9 mouse cellular contexts compared by ENCODE assay signal in the genomic region with DNA sequence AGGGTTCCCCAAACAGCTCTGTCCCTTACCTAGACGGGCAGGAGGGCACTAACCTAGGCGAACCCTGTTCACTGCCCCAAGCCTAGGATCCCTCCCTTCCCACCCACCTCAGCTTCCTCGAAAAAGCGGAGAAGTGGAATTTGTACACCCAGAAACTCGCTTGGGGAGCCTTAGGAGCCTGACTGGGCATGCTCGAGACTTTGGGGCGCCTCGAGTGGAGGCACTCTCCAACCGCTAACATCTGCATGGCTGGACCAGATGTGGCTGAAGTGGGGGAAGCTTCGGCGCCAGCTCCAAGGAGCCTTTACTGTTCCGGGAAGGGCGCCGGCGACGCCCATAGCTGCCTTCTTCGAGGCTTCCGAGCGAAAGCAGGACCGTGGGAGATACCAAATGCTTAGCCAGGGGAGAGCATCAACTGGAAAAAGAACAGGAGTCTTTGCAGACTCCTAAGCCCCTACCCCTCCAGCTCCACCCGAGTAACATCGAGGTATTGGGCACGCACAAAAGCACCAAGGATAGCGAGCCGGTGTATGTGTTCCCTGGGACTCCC. TPM values are rescaled to one million over a fixed set of nuclear protein-coding genes. Genes with fewer than 3 reads are reported as not detected.
DNase-seq lines count a peak whose midpoint lies in the region; ATAC-seq and TF ChIP-seq lines count a peak whose summit lies in the region.
"Had no signal": no experiment of that assay in that cellular context is flagged by ENCODE, and none has a peak within 500 bp of the region (broad histone marks: within the 10 kb centered on the region; RNA-seq: fewer than 3 reads in every experiment).

No protein-coding gene starts in this region.

- H3K4me2 ChIP-seq in lung, postnatal 0 days (replicated peaks; ENCODE audit: low read depth, low read length), result peak overlapping the region; percentile 27; the same call in 1 of the 2 replicates
- H3K4me2 ChIP-seq in embryonic facial prominence, embryonic 15.5 days (replicated peaks), result peak overlapping the region; percentile 60
- H3K4me2 ChIP-seq in intestine, postnatal 0 days (replicated peaks; ENCODE audit: low read depth), result peak overlapping the region; percentile 64
- H3K4me2 ChIP-seq in midbrain, embryonic 13.5 days (replicated peaks), result peak overlapping the region; percentile 69
- H3K4me2 ChIP-seq: liver, embryonic 13.5 days had no signal

- H3K27ac ChIP-seq in lung, postnatal 0 days (ENCODE audit: low read length), result no peak overlapping the region
- H3K27ac ChIP-seq in embryonic facial prominence, embryonic 15.5 days (replicated peaks), result no peak overlapping the region
- no peak overlapping the region for H3K27ac ChIP-seq in intestine, postnatal 0 days (ENCODE audit: low read depth, low read length)
- peak overlapping the region; percentile 77 for H3K27ac ChIP-seq in midbrain, embryonic 13.5 days
- H3K27ac ChIP-seq: liver, embryonic 13.5 days had no signal

- H3K4me1 ChIP-seq in lung, postnatal 0 days (ENCODE audit: insufficient read depth, low read depth, low read length), result no peaks in the 10 kb centered on the region
- no peaks in the 10 kb centered on the region for H3K4me1 ChIP-seq in embryonic facial prominence, embryonic 15.5 days
- no peaks in the 10 kb centered on the region for H3K4me1 ChIP-seq in intestine, postnatal 0 days (replicated peaks; ENCODE audit: control insufficient read depth, insufficient read depth, low read length)
- H3K4me1 ChIP-seq in midbrain, embryonic 13.5 days (replicated peaks), result peaks cover 7% of the 10 kb centered on the region; the same call in 1 of the 2 replicates
- H3K4me1 ChIP-seq: liver, embryonic 13.5 days had no signal

- H3K36me3 ChIP-seq in lung, postnatal 0 days (ENCODE audit: insufficient read depth, low read length), result no peaks in the 10 kb centered on the region
- H3K36me3 ChIP-seq in embryonic facial prominence, embryonic 15.5 days, result no peaks in the 10 kb centered on the region
- H3K36me3 ChIP-seq in intestine, postnatal 0 days (ENCODE audit: control insufficient read depth, insufficient read depth), result no peaks in the 10 kb centered on the region
- no peaks in the 10 kb centered on the region for H3K36me3 ChIP-seq in midbrain, embryonic 13.5 days
- H3K36me3 ChIP-seq: liver, embryonic 13.5 days had no signal

- no peak for ATAC-seq in lung, postnatal 0 days
- no peak for ATAC-seq in embryonic facial prominence, embryonic 15.5 days (ENCODE audit: insufficient number of reproducible peaks, low FRiP score, low TSS enrichment, low read depth)
- no peak for ATAC-seq in intestine, postnatal 0 days
- ATAC-seq in midbrain, embryonic 13.5 days, result peak; percentile 68
- no peak for ATAC-seq in monocyte, adult 5-6 weeks (replicated peaks; ENCODE audit: insufficient number of reproducible peaks, low FRiP score, low TSS enrichment, poor library complexity, severe bottlenecking)

- no peak for DNase-seq in lung, postnatal 0 days (ENCODE audit: low spot score)
- no peak for DNase-seq in lung, postnatal 25 days (ENCODE audit: low spot score)
- DNase-seq in ovary, adult 18-20 months (ENCODE audit: low spot score), result no peak
- no peak for DNase-seq in thymus, postnatal 0 days (ENCODE audit: low spot score)
- DNase-seq: liver, embryonic 13.5 days had no signal

- no peaks in the 10 kb centered on the region for H3K27me3 ChIP-seq in lung, postnatal 0 days (replicated peaks; ENCODE audit: insufficient read depth, low read length)
- peaks cover 14% of the 10 kb centered on the region for H3K27me3 ChIP-seq in embryonic facial prominence, embryonic 15.5 days
- H3K27me3 ChIP-seq in intestine, postnatal 0 days (replicated peaks; ENCODE audit: control insufficient read depth, insufficient read depth, low read length), result 0 out of 2 replicates have a peak, but pooled peaks cover 8% of the 10 kb centered on the region
- H3K27me3 ChIP-seq in midbrain, embryonic 13.5 days, result no peaks in the 10 kb centered on the region

- TF ChIP-seq EP300 in lung, postnatal 0 days (IDR thresholded peaks at IDR 0.05), result no peak

- no peak overlapping the region for H3K4me3 ChIP-seq in lung, postnatal 0 days (ENCODE audit: low read depth, low read length)
- peak overlapping the region; percentile 39 for H3K4me3 ChIP-seq in embryonic facial prominence, embryonic 15.5 days (replicated peaks)
- H3K4me3 ChIP-seq in intestine, postnatal 0 days (ENCODE audit: low read depth, low read length), result peak overlapping the region; percentile 35
- peak overlapping the region; percentile 46 for H3K4me3 ChIP-seq in midbrain, embryonic 13.5 days (replicated peaks)
- H3K4me3 ChIP-seq: liver, embryonic 13.5 days had no signal

- H3K9me3 ChIP-seq in lung, postnatal 0 days (ENCODE audit: low read length), result no peaks in the 10 kb centered on the region
- no peaks in the 10 kb centered on the region for H3K9me3 ChIP-seq in embryonic facial prominence, embryonic 15.5 days (replicated peaks)
- H3K9me3 ChIP-seq in intestine, postnatal 0 days (ENCODE audit: control insufficient read depth), result no peaks in the 10 kb centered on the region
- H3K9me3 ChIP-seq in midbrain, embryonic 13.5 days, result no peaks in the 10 kb centered on the region
- H3K9me3 ChIP-seq: liver, embryonic 13.5 days had no signal

- H3K9ac ChIP-seq in lung, postnatal 0 days (replicated peaks; ENCODE audit: low read depth), result no peak overlapping the region
- no peak overlapping the region for H3K9ac ChIP-seq in embryonic facial prominence, embryonic 15.5 days
- H3K9ac ChIP-seq in intestine, postnatal 0 days (ENCODE audit: low read depth, low read length), result no peak overlapping the region
- peak overlapping the region; percentile 55; the same call in 1 of the 2 replicates for H3K9ac ChIP-seq in midbrain, embryonic 13.5 days (replicated peaks)
- H3K9ac ChIP-seq: liver, embryonic 13.5 days had no signal

- 14% methylated on average over 23 of the region's 25 CpGs for WGBS in lung, postnatal 0 days
- WGBS in embryonic facial prominence, embryonic 15.5 days, result 20% methylated on average over 25 of the region's 25 CpGs
- WGBS in intestine, postnatal 0 days, result 18% methylated on average over 25 of the region's 25 CpGs
- 26% methylated on average over 25 of the region's 25 CpGs for WGBS in midbrain, embryonic 13.5 days

- TF ChIP-seq CTCF in lung, postnatal 0 days (IDR thresholded peaks at IDR 0.05), result no peak
- TF ChIP-seq CTCF in intestine, postnatal 0 days (IDR thresholded peaks at IDR 0.05; ENCODE audit: low read depth), result no peak

RNA-seq across cellular contexts. Expression of a gene that starts 1.1 kb away (rescaled TPM):
- not detected in 2 replicates for polyA plus RNA-seq in lung, postnatal 0 days (2015; fragmentation: Nextera tagmentation; extraction: Ambion mirVana)
- 1.8 and 1.9 TPM in 2 replicates for polyA plus RNA-seq in embryonic facial prominence, embryonic 15.5 days (2015; fragmentation: Nextera tagmentation; extraction: Ambion mirVana)
- 0.22 and 0.23 TPM in 2 replicates for polyA plus RNA-seq in intestine, postnatal 0 days (2015; fragmentation: Nextera tagmentation; extraction: Ambion mirVana)
- 18.0 and 18.4 TPM in 2 replicates for polyA plus RNA-seq in midbrain, embryonic 13.5 days (2015; fragmentation: Nextera tagmentation; extraction: Ambion mirVana)
- 0.33 and 0.46 TPM in 2 replicates for polyA plus RNA-seq in thymus, postnatal 0 days (2015; fragmentation: Nextera tagmentation; extraction: Ambion mirVana)
- total RNA-seq in monocyte, adult 5-6 weeks (2017), result not detected in 3 replicates
